Mouse (Mus musculus) erythroid progenitor cell, adult 5-6 weeks (primary cell): ENCODE results near the gene Cd164l2. TPM values are rescaled to one million over a fixed set of nuclear protein-coding genes. Genes with fewer than 3 reads are reported as not detected.

ENCODE experiments used
- ATAC-seq: replicated peaks from 2 replicates; pipeline ENCODE4 v1.8.0; 2016; ENCODE audit warnings: moderate number of reproducible peaks, mild to moderate bottlenecking, moderate TSS enrichment, inconsistent platforms; ENCODE audit not compliant: poor library complexity, low FRiP score, severe bottlenecking
- total RNA-seq, 2 experiments: library from RNA; stranded (forward) in 1 of 2; stranded (reverse) in 1 of 2; fragments of 150-400 nt in 1 of 2; fragments of 186-747, 209-891 nt in 1 of 2; gene quantifications; 2 replicates each; pipeline versions ENCODE4 v1.2.3 to v1.2.4; 2015 to 2017; ENCODE audit warnings: low replicate concordance in 2 of 2

The Cd164l2 gene
- total RNA-seq, 2 experiments from 2014 or later: not detected

DNA sequence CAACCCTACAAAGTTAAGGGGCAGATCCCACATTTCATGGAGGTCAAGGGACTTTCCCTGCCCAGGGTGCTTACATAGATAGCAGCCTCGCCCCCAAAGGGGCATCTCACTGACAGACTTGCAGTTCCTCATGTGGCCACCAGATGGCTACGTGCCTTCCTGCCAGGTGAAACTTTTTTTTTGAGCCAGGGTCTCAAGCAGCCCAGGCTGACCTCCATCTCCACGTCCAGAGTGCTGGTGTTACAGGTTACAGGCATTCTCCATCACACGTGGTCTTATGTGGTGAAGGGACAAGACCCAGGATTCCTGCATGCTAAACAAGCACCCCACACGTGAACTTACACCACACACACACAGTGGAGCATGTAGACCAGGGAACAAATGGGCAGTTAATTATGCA, 5.7 kb downstream of the Cd164l2 start:
- ATAC-seq: no peak

DNA sequence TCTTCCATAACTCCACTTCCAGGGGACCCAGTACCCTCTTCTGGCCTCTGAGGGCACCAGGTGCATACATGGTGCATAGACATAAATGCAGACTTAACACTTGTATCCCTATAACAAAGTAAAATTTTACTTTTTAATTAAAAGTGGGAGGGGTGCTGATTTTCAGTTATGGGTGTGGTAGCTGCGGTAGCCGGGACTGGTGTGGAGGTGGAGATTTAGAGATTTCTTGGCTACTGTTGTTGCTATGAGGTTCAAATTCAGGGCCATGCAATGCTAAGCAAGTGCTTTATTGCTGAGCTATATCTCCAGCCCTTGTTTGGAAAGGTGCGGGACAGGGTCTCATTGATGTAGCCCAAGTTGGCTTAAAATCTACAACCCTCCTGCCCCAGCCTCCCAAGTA, 6.8 kb downstream of the Cd164l2 start:
- ATAC-seq: no peak

DNA sequence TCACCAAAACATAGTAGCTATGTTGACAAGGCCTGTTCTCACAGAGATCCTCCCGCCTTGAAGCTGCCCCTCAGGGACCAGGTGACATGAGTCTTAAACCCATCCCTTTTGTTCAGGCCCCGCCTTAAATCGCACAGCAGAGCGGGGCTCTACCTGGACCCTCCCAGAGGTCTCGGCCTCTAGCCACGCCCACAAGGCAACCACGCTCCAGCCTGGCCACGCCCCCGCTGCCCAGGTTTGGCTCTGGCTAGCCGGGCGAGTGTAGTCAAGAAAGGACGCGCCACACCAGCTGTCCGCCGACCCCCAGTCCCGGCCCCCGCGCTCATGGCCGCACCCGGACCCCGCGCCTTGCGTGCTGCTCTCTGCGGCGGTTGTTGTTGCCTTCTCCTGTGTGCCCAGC, 8.7 kb downstream of the Cd164l2 start:
- ATAC-seq: no peak

DNA sequence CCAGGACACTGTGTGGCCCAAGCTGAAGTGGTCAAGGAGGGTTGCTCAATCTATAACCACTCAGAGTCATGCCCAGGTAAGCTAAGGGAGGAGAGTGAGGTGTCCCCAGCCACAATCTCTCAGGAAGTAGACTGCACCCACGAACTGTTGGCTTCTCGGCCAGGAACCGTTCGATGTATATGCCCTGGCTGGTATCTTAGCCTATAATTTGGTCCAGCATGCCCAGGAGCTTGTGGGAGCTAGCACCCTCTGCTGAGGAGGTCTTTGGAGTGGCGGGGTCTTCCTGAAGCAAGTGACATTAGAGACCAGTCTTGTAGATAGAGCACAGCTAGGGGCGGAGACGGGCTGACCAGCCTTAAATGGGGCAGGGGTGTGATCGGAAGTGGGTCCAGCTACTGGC, 9.8 kb downstream of the Cd164l2 start:
- no peak for ATAC-seq

DNA sequence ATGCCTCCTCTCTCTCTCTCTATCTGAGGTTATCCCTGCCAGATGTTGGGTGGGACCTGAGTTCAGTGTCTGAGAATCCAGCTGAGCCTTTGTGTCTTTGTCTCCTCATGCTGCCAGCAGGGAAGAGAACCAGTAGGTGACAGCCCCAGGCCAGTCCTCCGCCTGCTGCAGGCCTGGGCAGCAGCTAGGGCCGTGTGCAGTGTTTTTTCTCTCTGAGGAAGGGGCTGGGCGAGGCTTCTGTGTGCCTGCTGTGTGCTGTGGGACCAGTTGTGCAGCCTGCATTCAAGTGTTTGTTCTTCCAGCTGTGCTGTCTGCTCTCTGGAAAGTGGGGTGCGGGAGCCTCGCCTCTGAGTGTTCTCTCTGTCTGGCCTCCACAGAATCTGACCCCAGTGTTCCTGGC, 11.9 kb downstream of the Cd164l2 start:
- no peak for ATAC-seq

DNA sequence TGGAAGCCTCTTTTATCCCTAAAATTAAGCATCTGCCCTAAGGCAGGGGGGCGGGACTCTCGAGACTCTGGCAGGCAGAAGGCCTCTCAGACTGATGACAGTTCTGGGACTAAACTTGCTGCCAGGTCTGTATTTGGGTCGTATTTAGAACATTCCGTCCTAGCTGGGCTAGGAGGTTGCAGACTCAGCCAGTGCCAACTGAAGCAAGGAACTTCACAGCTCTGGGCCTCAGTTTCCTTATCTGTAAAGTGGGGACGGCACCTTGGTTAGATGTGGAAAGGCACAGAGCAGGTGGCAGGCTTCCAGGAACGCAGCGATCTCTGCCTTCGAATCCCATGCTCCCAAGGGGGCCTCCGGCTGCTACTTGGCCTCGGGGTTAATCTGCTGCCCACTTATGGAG, 14.1 kb downstream of the Cd164l2 start:
- ATAC-seq: no peak

DNA sequence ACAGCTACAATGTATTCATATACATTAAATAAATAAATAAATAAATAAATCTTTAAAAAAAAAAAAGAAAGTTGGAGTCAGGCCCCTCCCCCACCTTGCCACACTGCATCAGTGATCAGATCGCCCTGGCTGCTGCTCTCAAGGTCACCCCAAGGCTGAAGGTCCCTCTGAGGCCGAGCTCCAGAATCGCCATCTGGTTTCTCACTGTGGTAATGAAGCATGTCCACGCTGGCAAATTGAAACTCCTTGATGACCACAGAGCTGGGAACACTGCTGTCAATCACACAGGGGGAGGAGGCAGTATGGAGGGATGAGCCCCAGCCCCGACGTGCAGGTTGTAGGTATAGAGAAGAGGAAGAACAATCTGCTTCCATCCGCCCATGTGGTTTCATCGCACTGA, 15.7 kb downstream of the Cd164l2 start:
- no peak for ATAC-seq

DNA sequence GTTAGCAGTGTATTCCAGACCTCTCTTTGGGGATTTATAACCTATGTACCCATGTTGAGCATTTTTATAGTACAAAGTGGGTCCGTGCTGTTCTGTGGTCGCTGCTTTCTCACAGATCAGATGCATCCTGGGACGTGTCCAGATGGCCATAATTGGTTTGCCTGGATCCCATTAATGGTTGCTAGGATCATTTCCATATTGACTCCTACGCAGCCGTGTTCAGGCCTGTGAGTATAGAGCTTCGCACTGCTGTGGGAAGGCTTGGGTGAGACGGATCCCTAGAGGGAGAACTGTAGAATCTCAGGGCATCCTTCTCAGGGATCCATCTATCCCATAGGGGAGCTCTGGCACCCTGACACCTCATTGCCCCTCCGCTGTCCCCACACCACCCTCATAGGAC, 17.7 kb downstream of the Cd164l2 start:
- ATAC-seq: no peak

DNA sequence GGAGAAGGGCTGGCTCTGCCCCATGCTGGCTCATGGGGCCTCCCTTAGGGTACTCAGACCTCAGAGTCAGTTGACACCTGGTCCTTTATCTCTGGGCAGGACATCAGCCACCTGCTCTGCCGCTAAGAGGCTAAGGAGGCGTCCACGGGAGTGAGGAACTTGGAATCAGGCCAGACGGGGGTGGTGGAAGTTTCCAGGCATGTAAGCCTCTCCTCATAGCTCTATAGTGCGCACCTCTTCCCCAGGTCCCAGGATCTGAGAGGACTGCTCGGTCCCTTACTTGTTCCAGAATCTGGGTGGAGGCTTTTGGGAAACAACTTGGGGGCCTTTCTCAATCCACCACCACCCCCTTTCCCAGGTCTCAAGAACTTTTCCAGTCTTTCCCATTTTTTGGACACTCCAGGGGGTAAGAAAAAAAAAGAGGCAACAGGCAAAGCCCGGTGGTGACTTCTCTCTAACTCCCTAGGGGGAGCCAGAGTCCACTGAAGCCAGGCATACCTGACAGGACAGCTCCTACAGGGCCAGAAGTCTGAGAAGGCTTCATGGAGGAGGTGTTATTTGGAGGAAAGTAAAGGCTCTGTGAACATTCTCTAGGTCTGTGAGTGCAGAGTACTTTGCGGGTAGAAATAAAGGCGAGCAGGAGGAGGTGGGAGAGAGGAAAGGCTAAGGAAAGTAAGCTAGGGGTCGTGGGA, 21.5 kb downstream of the Cd164l2 start:
- peak; percentile 64; the same call in 1 of the 2 replicates for ATAC-seq

DNA sequence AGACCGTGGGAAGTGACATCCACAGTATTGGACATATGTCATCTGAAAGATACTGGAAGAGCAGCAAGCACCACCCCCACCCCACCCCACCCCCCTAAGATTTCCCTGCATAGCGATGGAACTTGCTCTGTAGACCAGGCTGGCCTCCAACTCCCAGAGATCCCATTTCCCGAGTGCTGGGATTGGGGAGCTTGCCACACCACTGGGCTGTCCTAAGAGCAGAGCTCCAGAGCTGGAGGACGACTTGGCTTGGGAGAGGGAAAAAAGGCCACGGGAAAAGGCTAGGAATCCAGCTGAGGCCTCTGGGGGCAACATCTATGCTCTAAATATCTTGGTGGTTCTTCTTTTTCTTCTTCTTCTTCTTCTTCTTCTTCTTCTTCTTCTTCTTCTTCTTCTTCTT, 22.8 kb downstream of the Cd164l2 start:
- no peak for ATAC-seq

DNA sequence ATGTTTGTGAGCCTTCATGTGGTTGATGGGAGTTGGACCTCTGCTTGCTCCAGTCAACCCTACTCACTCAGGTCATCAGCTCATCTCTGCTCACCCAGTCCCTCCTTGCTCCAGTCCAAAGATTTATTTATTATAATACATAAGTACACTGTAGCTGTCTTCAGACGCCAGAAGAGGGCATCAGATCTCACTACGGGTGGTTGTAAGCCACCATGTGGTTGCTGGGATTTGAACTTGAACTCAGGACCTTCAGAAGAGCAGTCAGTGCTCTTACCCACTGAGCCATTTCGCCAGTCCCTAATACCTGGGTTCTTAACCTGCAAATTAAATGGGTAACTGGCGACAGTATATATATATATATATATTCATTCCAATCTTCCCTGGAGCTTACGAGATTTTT, 23.5 kb downstream of the Cd164l2 start:
- no peak for ATAC-seq

DNA sequence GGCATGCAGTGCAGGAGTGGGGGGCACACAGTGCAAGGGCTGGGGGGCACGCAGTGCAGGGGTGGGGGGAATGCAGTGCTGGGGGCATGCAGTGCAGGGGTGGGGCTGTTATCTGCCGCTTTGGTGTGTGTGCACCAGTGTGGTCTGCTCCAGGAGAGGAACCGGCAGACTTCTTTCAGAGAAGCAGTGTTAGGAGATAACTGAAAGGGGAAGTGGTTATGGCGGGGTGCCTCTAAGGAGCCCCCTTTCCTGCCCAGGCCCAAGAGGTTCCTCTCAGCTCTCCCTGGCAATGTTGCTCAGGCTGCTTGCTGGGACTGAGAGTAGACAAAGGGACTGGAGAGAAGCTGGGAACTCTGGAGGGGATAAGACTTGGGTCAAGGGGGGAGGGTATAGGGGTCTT, 26.0 kb downstream of the Cd164l2 start:
- no peak for ATAC-seq

DNA sequence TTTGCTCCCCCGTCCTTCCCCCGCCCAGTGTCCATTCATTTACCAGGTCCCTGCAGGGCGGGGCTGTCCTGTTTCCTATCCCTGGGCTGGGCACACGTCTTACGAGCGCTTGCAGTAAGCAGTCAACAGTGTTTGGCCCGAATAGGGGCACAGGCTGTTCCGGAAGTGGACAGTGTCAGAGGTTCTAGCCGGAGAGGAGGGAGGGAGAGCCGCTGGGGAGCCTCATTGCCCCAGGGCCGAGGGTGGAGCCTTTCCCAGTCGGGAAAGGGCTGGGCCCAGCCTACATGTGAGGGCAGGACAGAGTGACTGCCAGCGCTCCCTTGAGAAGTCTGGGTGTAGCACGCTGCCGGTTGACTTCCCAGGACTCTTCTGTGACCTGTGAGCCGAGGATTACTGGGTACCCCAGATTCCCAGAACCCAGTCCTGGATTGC, 28.6 kb downstream of the Cd164l2 start, which contains the start of gene Map3k6:
Gene Map3k6 (plus strand): TSS at position 329 of the 432 bp plus-strand sequence.
- ATAC-seq: peak; percentile 67

DNA sequence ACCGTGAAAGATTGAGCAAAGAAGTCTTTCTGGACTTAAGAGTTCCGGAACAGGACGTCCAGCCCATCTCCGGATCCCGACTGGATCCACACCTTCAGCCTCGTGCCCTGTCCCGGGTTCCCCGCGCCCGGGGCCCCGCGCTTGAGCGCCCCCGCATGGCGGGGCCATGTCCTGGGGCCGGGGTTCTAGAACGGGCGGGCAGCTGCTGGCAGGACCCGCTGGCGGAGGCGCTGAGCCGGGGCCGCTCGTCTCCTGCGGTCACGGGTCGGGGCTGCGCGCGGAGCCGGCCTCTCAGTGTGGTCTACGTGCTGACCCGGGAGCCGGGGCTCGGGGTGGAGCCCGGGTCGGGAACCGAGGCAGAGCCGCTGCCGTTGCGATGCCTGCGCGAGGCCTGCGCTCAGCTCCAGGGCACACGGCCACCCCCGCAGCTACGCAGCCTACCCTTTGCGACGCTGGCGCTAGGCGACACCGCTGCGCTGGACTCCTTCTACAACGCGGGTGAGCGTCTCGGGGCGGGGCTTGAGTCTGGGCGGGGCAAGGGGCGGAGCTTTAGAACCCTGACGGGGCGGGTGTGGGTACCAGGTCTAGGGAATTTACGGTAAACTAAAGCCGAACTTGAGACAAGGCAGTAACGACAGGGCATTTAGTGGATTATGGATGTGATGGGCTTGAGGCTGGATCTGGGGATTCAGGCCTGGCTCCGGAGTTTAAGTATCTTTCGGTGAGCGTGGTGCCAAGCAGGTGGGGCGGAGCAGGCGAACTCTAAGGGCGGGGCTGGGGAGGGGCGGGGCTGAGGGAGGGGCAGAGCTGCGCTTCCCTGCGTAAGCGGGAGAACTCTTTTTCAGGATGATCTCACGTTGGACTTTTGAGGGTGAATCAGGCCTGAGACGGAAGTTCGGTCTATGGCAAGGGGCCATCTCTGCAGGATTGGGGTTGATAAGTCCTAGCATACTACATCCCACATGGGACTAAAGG, 29.3 kb downstream of the Cd164l2 start:
- peak; percentile 87 for ATAC-seq

DNA sequence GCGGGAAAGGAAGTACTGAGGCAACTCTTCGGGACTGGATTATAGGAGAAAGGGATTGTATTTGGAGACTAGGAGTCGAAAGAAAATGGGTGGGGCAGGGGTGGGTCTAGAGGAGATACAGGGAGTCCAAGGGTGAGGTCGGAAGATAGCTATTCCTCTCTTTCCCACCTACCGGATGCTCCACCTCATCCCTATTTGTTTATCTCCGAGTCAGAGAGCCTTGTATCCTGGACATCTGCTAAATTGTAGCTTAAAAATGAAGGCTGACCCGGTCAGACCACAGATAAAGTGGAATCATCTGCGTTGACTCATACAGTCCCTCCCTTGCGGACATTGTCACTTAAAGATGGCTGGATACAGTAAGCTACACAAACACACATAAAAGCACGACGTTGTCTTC, 30.0 kb downstream of the Cd164l2 start:
- no peak for ATAC-seq

DNA sequence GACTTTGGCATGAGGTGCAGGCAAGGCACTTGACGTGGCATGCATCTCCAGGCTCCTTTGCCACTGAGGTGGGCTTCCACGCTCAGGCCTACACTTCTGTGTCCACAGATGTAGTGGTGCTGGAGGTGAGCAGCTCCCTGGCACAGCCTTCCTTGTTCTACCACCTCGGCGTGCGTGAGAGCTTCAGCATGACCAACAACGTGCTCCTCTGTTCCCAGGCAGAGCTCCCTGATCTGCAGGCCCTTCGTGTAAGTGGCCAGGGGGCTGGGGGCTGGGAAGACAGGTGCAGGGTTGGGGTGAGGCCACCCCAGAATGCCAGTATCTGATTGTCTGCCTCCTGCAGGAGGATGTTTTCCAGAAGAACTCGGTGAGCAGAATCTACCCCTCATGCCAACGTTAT, 30.8 kb downstream of the Cd164l2 start:
- ATAC-seq: no peak

DNA sequence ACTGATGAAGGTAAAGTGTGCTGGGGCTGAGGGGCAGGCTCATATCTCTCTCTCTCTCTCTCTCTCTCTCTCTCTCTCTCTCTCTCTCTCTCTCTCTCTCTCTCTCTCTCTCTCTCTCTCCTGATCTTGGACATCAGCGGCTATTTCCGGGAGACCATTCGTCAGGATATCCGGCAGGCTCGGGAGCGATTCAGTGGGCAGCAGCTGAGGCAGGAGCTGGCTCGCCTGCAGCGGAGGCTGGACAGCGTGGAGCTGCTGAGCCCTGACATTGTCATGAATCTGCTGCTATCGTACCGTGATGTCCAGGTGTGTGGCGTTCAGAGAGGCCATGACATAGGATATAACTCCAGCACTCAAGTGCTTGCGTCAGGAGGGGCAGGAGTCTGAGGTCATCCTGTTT, 31.6 kb downstream of the Cd164l2 start:
- ATAC-seq: no peak

DNA sequence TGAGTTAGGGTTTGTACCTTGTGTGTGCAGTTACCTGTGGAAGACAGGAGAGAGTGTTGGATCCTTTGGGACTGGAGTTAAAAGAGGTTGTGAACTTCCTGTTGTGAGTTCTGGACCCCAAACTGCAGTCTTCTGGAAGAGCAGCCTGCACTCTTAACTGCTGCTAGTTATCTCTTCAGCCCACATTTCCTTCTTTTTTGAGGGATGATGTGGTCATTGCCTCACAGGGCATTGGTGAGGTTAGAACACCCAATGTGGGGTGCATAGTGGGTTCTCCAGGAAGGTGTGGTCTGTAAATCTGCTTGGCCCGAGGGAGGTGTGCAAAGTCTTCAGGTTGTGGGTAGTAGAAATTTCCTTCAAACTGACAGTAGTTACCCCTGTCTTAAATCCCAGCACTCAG, 32.4 kb downstream of the Cd164l2 start:
- no peak for ATAC-seq

DNA sequence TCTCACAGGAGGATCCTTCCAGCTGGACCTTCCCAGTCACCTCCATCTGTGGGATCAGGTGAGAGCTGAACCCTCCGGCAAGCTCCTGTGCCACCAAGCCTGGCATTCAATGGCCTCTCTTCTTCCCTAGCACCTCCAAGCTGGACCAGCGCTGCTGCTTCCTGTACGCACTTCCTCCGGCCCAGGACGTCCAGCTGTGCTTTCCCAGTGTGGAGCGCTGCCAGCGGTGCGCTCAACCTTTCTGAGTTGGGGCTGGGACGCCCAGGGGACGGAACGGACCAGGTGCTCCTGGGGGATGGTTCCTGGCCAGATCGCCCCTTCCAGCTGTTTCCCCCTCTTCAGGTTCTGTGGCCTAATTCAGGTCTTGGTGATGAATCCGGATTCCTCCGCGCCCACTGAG, 35.1 kb downstream of the Cd164l2 start:
- no peak for ATAC-seq

DNA sequence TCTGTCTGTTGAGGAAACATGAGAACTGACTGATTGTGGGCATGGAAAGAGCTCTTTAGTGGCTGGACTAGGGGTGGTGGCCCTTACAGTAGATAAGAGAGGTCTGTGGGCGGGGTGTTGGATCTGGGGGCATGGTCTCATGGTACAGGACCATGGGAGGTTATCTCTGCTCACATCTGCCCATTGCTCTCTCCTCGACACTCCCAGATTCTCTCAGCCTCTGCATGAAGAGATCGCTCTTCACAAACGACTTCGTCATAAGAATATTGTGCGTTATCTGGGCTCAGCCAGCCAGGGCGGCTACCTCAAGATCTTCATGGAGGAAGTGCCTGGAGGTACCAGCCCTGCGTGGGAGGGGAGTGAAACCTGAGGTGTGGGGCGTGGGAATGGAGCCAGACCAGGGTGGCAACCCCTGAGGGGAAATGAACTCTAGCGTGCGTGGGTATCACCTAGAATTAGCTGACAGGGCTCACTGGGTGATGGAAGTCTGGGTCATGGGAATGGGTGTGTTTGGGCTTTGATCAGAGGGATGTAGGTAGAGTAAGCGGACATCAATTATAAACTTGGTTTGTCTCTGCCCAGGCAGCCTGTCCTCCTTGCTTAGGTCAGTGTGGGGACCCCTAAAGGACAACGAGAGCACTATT, 36.0 kb downstream of the Cd164l2 start:
- peak; percentile 79 for ATAC-seq

DNA sequence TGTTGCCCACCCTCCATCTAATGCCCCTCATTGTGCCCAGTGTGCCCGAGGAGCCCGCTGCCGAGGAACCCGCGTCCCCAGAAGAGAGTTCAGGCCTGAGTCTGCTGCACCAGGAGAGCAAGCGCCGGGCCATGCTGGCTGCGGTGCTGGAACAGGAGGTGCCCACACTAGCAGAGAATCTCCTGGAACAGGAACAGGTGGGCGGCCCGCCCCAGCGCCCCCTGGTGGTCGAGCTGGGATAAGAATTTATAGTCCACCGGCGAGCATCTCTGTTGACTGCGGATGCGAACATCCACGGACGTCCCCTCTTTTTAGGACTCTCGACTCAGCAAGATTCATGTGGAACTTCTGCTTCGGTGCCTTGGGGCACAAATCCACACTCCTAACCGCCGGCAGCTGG, 38.7 kb downstream of the Cd164l2 start:
- ATAC-seq: peak; percentile 58
